Mouse (Mus musculus) megakaryocyte progenitor cell, adult 5-6 weeks (primary cell): Measurements from ENCODE around the gene Gm6904. TPM values are rescaled to one million over a fixed set of nuclear protein-coding genes. Genes with fewer than 3 reads are reported as not detected.

ENCODE experiments used
- total RNA-seq, 2 experiments: library from RNA; stranded (forward) in 1 of 2; stranded (reverse) in 1 of 2; fragments of 157-497, 149-512 nt in 1 of 2; fragments of 200-1000 nt in 1 of 2; gene quantifications; 2 replicates each; pipeline versions ENCODE4 v1.2.3 to v1.2.4; 2015 to 2017

The Gm6904 gene
- total RNA-seq, 2 experiments from 2014 or later: 1.1 TPM; not detected in 1

Other genes starting within 250 kb of the Gm6904 start
- not detected in 2 replicates for gene 1700129C05Rik, start 117.3 kb downstream of the Gm6904 start, total RNA-seq (2015)
- gene 1700129C05Rik, start 117.3 kb downstream of the Gm6904 start, total RNA-seq (2017): not detected in 2 replicates
- gene Gm5142, start 81.5 kb downstream of the Gm6904 start, total RNA-seq (2015): not detected in 2 replicates
- gene Gm5142, start 81.5 kb downstream of the Gm6904 start, total RNA-seq (2017): not detected in 2 replicates
- 16.8 and 17.6 TPM in 2 replicates for gene Rcbtb1, start 59.0 kb downstream of the Gm6904 start, total RNA-seq (2015)
- 9.5 and 14.7 TPM in 2 replicates for gene Rcbtb1, start 59.0 kb downstream of the Gm6904 start, total RNA-seq (2017)
- not detected in 2 replicates for gene Phf11a, start 37.3 kb upstream of the Gm6904 start, total RNA-seq (2015)
- 0.34 TPM in 1 of 2 replicates, not detected in the other for gene Phf11a, start 37.3 kb upstream of the Gm6904 start, total RNA-seq (2017)
- gene Phf11b, start 81.1 kb upstream of the Gm6904 start, total RNA-seq (2015): 3.0 and 3.8 TPM in 2 replicates
- gene Phf11b, start 81.1 kb upstream of the Gm6904 start, total RNA-seq (2017): 3.7 and 8.0 TPM in 2 replicates
- 0.93 and 1.8 TPM in 2 replicates for gene Phf11d, start 105.3 kb upstream of the Gm6904 start, total RNA-seq (2015)
- 2.1 and 3.7 TPM in 2 replicates for gene Phf11d, start 105.3 kb upstream of the Gm6904 start, total RNA-seq (2017)
- 1.4 and 1.5 TPM in 2 replicates for gene Phf11c, start 135.2 kb upstream of the Gm6904 start, total RNA-seq (2015)
- gene Phf11c, start 135.2 kb upstream of the Gm6904 start, total RNA-seq (2017): 1.2 and 1.4 TPM in 2 replicates
- gene Setdb2, start 180.7 kb upstream of the Gm6904 start, total RNA-seq (2015): 38.2 and 41.4 TPM in 2 replicates
- gene Setdb2, start 180.7 kb upstream of the Gm6904 start, total RNA-seq (2017): 27.4 and 30.4 TPM in 2 replicates
- gene Cab39l, start 180.8 kb upstream of the Gm6904 start, total RNA-seq (2015): 42.5 and 44.4 TPM in 2 replicates
- gene Cab39l, start 180.8 kb upstream of the Gm6904 start, total RNA-seq (2017): 30.8 and 31.0 TPM in 2 replicates